Mouse (Mus musculus) stomach, postnatal 0 days (tissue): Measurements from ENCODE around the gene Slc22a22. TPM values are rescaled to one million over a fixed set of nuclear protein-coding genes. Genes with fewer than 3 reads are reported as not detected.

Experiments used
- ATAC-seq: fragments of 200-750 bp; cut with Nextera tagmentation; 2 replicates; pipeline ENCODE4 v1.8.0; 2017; ENCODE audit not compliant: low FRiP score, low TSS enrichment
- DNase-seq: peaks from one replicate; pipeline ENCODE4 v3.0.0-alpha.2; 2016; ENCODE audit warnings: low spot score
- H3K27ac ChIP-seq: fragments of 300-500 bp; sonication (generic); replicated peaks from 2 replicates; pipeline ENCODE4 v1.5.1; 2014; ENCODE audit warnings: mild to moderate bottlenecking, control low read depth
- H3K27me3 ChIP-seq: fragments of 300-500 bp; sonication (generic); 2 replicates; pipeline ENCODE4 v1.6.1; 2014; ENCODE audit warnings: low read length; ENCODE audit not compliant: control insufficient read depth, insufficient read depth
- H3K36me3 ChIP-seq: fragments of 300-500 bp; sonication (generic); 2 replicates; pipeline ENCODE4 v1.6.1; 2014; ENCODE audit warnings: low read length, mixed read lengths; ENCODE audit not compliant: control insufficient read depth, insufficient read depth
- H3K4me1 ChIP-seq: fragments of 300-500 bp; sonication (generic); replicated peaks from 2 replicates; pipeline ENCODE4 v1.6.1; 2014; ENCODE audit warnings: antibody characterized with exemption; ENCODE audit not compliant: control insufficient read depth, insufficient read depth
- H3K4me2 ChIP-seq: fragments of 300-500 bp; sonication (generic); replicated peaks from 2 replicates; pipeline ENCODE4 v1.6.1; 2014; ENCODE audit warnings: low read depth, mild to moderate bottlenecking, control low read depth, moderate library complexity
- H3K4me3 ChIP-seq: fragments of 300-500 bp; sonication (generic); 2 replicates; pipeline ENCODE4 v1.5.1; 2014; ENCODE audit warnings: low read depth, low read length, control low read depth
- H3K9ac ChIP-seq: fragments of 300-500 bp; sonication (generic); 2 replicates; pipeline ENCODE4 v1.6.1; 2014; ENCODE audit warnings: mild to moderate bottlenecking, low read length, control low read depth, mixed read lengths
- H3K9me3 ChIP-seq: fragments of 300-500 bp; sonication (generic); 2 replicates; pipeline ENCODE4 v1.6.1; 2016; ENCODE audit warnings: low read length; ENCODE audit not compliant: control insufficient read depth
- CTCF ChIP-seq: IDR thresholded peaks from 2 replicates; pipeline ENCODE4 v1.5.1; 2016; ENCODE audit warnings: antibody characterized with exemption, low read depth, mild to moderate bottlenecking, moderate library complexity
- EP300 ChIP-seq: optimal IDR thresholded peaks from 2 replicates; pipeline ENCODE3; 2016; ENCODE audit warnings: antibody characterized with exemption
- WGBS: fragments of 180-500 bp; shearing (Covaris S2); extraction: QIAGEN DNeasy Blood & Tissue Kit; methylation state at CpG from one replicate; pipeline ENCODE4 v1.1.7; 2014; 5-methylcytosine and 5-hydroxymethylcytosine counted together
- polyA plus RNA-seq: library from polyadenylated mRNA; unstranded; fragments of >200 nt; fragmentation: Nextera tagmentation; extraction: Ambion mirVana; gene quantifications from 2 replicates; pipeline ENCODE4 v1.2.1, GENCODE M21; 2015

Gene Slc22a22
- polyA plus RNA-seq, 1 experiment from 2014 or later = not detected

DNA sequence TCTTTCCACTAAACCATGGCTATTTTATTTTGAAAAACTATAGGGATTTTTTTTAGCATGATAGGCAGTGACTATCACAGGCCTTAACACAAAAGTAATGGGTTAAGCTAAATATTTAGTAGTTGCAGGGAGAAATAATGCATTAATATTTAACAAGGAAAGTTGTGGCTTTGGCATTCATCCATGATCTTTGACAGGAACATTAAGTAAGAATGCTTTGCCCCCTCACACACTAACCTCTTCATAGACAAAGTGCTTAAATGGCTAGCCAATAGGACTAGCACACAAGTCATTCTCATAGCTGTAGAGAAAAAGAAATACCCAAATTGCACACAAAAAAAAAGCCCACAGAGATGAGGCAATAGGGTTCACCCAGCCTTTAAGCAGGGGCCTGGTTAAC, 11.4 kb downstream of the Slc22a22 start:
- Histone ChIP-seq H3K4me3 (no peak overlapping the region), H3K4me1 (no peaks in the 10 kb centered on the region), H3K9ac (no peak overlapping the region), H3K36me3 (no peaks in the 10 kb centered on the region), H3K4me2 (no peak overlapping the region), H3K9me3 (no peaks in the 10 kb centered on the region), H3K27me3 (no peaks in the 10 kb centered on the region), H3K27ac (no peak overlapping the region)
- no peak for ATAC-seq
- DNase-seq = no peak
- TF ChIP-seq CTCF (no peak), EP300 (no peak)

DNA sequence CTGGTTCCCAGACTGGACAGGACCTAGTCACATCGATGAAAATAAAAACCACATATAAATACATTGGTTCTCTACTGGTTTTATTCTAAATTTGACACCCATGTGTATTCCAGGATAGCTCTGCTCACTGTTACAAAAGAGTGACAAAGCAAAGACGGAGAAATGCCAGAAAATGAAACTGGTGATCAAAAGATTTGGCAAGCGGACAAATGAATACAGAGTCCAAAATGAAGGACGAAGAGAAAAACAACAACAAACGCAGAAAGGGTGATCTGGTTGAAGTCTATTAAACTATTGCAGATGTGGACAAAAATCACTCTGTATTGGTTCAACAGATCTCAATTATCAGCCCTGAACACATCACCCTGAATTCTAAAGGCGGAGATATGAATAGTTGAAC, 12.4 kb downstream of the Slc22a22 start:
- WGBS = 83% methylated on average over 6 of the region's 6 CpGs
- Histone ChIP-seq H3K9me3 (no peaks in the 10 kb centered on the region), H3K4me2 (no peak overlapping the region), H3K27ac (no peak overlapping the region), H3K27me3 (no peaks in the 10 kb centered on the region), H3K4me1 (no peaks in the 10 kb centered on the region), H3K4me3 (no peak overlapping the region), H3K36me3 (no peaks in the 10 kb centered on the region), H3K9ac (no peak overlapping the region)
- TF ChIP-seq EP300 = no peak
- no peak for TF ChIP-seq CTCF
- DNase-seq (no peak), ATAC-seq (no peak)

GRCm38 (mm10) chr15:57464066-57464465, 13.4 kb downstream of the Slc22a22 start:
- DNase-seq = no peak
- no peak overlapping the region for H3K4me2 ChIP-seq
- 67% methylated on average over 11 of the region's 11 CpGs for WGBS
- no peaks in the 10 kb centered on the region for H3K36me3 ChIP-seq
- no peaks in the 10 kb centered on the region for H3K9me3 ChIP-seq
- no peaks in the 10 kb centered on the region for H3K27me3 ChIP-seq
- TF ChIP-seq CTCF = no peak
- no peak overlapping the region for H3K4me3 ChIP-seq
- ATAC-seq = no peak
- no peak overlapping the region for H3K27ac ChIP-seq
- no peaks in the 10 kb centered on the region for H3K4me1 ChIP-seq
- no peak overlapping the region for H3K9ac ChIP-seq

GRCm38 (mm10) chr15:57461284-57461683, 16.1 kb downstream of the Slc22a22 start:
- DNase-seq (no peak), ATAC-seq (no peak)
- Histone ChIP-seq H3K36me3 (no peaks in the 10 kb centered on the region), H3K4me2 (no peak overlapping the region), H3K4me3 (no peak overlapping the region), H3K27me3 (no peaks in the 10 kb centered on the region), H3K27ac (no peak overlapping the region), H3K4me1 (no peaks in the 10 kb centered on the region), H3K9me3 (no peaks in the 10 kb centered on the region), H3K9ac (no peak overlapping the region)
- TF ChIP-seq EP300 (no peak), CTCF (no peak)
- WGBS = 59% methylated on average over 1 of the region's 1 CpGs

- Histone ChIP-seq H3K9me3 (no peaks in the 10 kb centered on the region), H3K4me3 (no peak overlapping the region), H3K4me2 (no peak overlapping the region), H3K4me1 (no peaks in the 10 kb centered on the region), H3K36me3 (no peaks in the 10 kb centered on the region), H3K27ac (no peak overlapping the region), H3K9ac (no peak overlapping the region), H3K27me3 (no peaks in the 10 kb centered on the region)
- no peak for TF ChIP-seq EP300
- TF ChIP-seq CTCF = no peak
- DNase-seq (no peak), ATAC-seq (no peak)
- WGBS = 41% methylated on average over 2 of the region's 2 CpGs
Measured at GRCm38 (mm10) chr15:57457374-57457773, 20.1 kb downstream of the Slc22a22 start.

- no peaks in the 10 kb centered on the region for H3K4me1 ChIP-seq
- no peak overlapping the region for H3K4me3 ChIP-seq
- H3K27ac ChIP-seq = no peak overlapping the region
- 44% methylated on average over 2 of the region's 2 CpGs for WGBS
- no peak overlapping the region for H3K4me2 ChIP-seq
- H3K27me3 ChIP-seq = no peaks in the 10 kb centered on the region
- DNase-seq (no peak), ATAC-seq (no peak)
- H3K9me3 ChIP-seq = no peaks in the 10 kb centered on the region
- no peaks in the 10 kb centered on the region for H3K36me3 ChIP-seq
- H3K9ac ChIP-seq = no peak overlapping the region
- TF ChIP-seq CTCF (no peak), EP300 (no peak)
Measured at GRCm38 (mm10) chr15:57434710-57435404, 42.6 kb downstream of the Slc22a22 start.
